Mouse (Mus musculus): ENCODE results near the gene Stpg3. TPM values are rescaled to one million over a fixed set of nuclear protein-coding genes. Genes with fewer than 3 reads are reported as not detected.

Gene Stpg3
- polyA plus RNA-seq, 1 experiment from 2014 or later: not detected

GRCm38 (mm10) chr2:25172629-25173028, 41.8 kb downstream of the Stpg3 start:
- Histone ChIP-seq H3K9me3 (replicated peaks) (no peaks in the 10 kb centered on the region), H3K4me2 (replicated peaks) (no peak overlapping the region), H3K9ac (no peak overlapping the region), H3K4me3 (no peak overlapping the region), H3K27me3 (peaks cover 3% of the 10 kb centered on the region; the same call in 1 of the 2 replicates), H3K4me1 (peaks cover 66% of the 10 kb centered on the region), H3K36me3 (no peaks in the 10 kb centered on the region), H3K27ac (no peak overlapping the region)
- 65% methylated on average over 8 of the region's 8 CpGs for WGBS
- no peak for ATAC-seq (ENCODE audit: low FRiP score)

GRCm38 (mm10) chr2:25171769-25172153, 42.7 kb downstream of the Stpg3 start:
- no peak overlapping the region for H3K27ac ChIP-seq
- H3K4me1 ChIP-seq: peaks cover 64% of the 10 kb centered on the region
- no peak for ATAC-seq (ENCODE audit: low FRiP score)
- no peak overlapping the region for H3K4me2 ChIP-seq (replicated peaks)
- no peaks in the 10 kb centered on the region for H3K9me3 ChIP-seq (replicated peaks)
- H3K27me3 ChIP-seq: 0 out of 2 replicates have a peak, but pooled peaks cover 3% of the 10 kb centered on the region
- H3K4me3 ChIP-seq: no peak overlapping the region
- 45% methylated on average over 1 of the region's 1 CpGs for WGBS
- no peak overlapping the region for H3K9ac ChIP-seq
- no peaks in the 10 kb centered on the region for H3K36me3 ChIP-seq

GRCm38 (mm10) chr2:25171101-25171768, 43.2 kb downstream of the Stpg3 start:
- H3K27ac ChIP-seq: no peak overlapping the region
- peaks cover 59% of the 10 kb centered on the region for H3K4me1 ChIP-seq
- 0 out of 2 replicates have a peak, but pooled peaks cover 3% of the 10 kb centered on the region for H3K27me3 ChIP-seq

GRCm38 (mm10) chr2:25170326-25171100, 43.9 kb downstream of the Stpg3 start:
- ATAC-seq (ENCODE audit: low FRiP score): no peak
- H3K4me3 ChIP-seq: no peak overlapping the region
- H3K9me3 ChIP-seq (replicated peaks): no peaks in the 10 kb centered on the region
- 0 out of 2 replicates have a peak, but pooled peaks cover 3% of the 10 kb centered on the region for H3K27me3 ChIP-seq
- peaks cover 52% of the 10 kb centered on the region for H3K4me1 ChIP-seq
- H3K4me2 ChIP-seq (replicated peaks): no peak overlapping the region
- 0 out of 2 replicates have a peak overlapping the region, but pooled peaks have one; percentile 57 for H3K27ac ChIP-seq
- H3K36me3 ChIP-seq: no peaks in the 10 kb centered on the region
- H3K9ac ChIP-seq: no peak overlapping the region
- 69% methylated on average over 10 of the region's 10 CpGs for WGBS

More at GRCm38 (mm10) chr2:25171101-25171768, 43.2 kb downstream of the Stpg3 start:
- WGBS: 77% methylated on average over 6 of the region's 6 CpGs
- H3K36me3 ChIP-seq: no peaks in the 10 kb centered on the region
- H3K9ac ChIP-seq: no peak overlapping the region
- H3K4me3 ChIP-seq: no peak overlapping the region
- no peak for ATAC-seq (ENCODE audit: low FRiP score)
- H3K4me2 ChIP-seq (replicated peaks): no peak overlapping the region
- H3K9me3 ChIP-seq (replicated peaks): no peaks in the 10 kb centered on the region

GRCm38 (mm10) chr2:25169778-25170177, 44.7 kb downstream of the Stpg3 start:
- no peak for ATAC-seq (ENCODE audit: low FRiP score)
- H3K27me3 ChIP-seq: no peaks in the 10 kb centered on the region
- no peaks in the 10 kb centered on the region for H3K9me3 ChIP-seq (replicated peaks)
- no peak overlapping the region for H3K4me3 ChIP-seq
- no peak overlapping the region for H3K4me2 ChIP-seq (replicated peaks)
- peak overlapping the region; percentile 57 for H3K27ac ChIP-seq
- H3K4me1 ChIP-seq: peaks cover 46% of the 10 kb centered on the region
- no peaks in the 10 kb centered on the region for H3K36me3 ChIP-seq
- 4% methylated on average over 5 of the region's 5 CpGs for WGBS
- H3K9ac ChIP-seq: no peak overlapping the region

DNA sequence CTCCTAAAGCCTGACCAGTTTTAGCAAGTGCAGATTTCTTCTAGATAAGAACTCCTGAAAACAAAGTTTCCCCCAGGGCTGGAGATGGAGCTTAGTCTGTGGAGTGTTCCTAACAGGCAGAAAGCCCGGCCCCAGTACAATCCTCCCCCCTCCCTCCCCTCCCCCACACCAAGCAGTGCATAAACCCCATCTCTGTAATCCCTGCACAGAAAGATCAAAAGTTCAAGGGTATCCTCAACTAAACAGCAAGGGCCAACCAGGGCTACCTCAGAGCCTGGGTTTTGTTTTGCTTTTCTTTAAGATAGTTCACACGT, 45.8 kb downstream of the Stpg3 start:
- Histone ChIP-seq H3K36me3 (no peaks in the 10 kb centered on the region), H3K9ac (peak overlapping the region; percentile 68; the same call in 1 of the 2 replicates), H3K4me3 (peak overlapping the region; percentile 41), H3K9me3 (replicated peaks) (no peaks in the 10 kb centered on the region), H3K4me2 (replicated peaks) (peak overlapping the region; percentile 87), H3K4me1 (peaks cover 55% of the 10 kb centered on the region), H3K27ac (peak overlapping the region; percentile 85), H3K27me3 (no peaks in the 10 kb centered on the region)
- ATAC-seq (ENCODE audit: low FRiP score): no peak; the same call in 1 of the 2 replicates
- 7% methylated on average over 2 of the region's 2 CpGs for WGBS

DNA sequence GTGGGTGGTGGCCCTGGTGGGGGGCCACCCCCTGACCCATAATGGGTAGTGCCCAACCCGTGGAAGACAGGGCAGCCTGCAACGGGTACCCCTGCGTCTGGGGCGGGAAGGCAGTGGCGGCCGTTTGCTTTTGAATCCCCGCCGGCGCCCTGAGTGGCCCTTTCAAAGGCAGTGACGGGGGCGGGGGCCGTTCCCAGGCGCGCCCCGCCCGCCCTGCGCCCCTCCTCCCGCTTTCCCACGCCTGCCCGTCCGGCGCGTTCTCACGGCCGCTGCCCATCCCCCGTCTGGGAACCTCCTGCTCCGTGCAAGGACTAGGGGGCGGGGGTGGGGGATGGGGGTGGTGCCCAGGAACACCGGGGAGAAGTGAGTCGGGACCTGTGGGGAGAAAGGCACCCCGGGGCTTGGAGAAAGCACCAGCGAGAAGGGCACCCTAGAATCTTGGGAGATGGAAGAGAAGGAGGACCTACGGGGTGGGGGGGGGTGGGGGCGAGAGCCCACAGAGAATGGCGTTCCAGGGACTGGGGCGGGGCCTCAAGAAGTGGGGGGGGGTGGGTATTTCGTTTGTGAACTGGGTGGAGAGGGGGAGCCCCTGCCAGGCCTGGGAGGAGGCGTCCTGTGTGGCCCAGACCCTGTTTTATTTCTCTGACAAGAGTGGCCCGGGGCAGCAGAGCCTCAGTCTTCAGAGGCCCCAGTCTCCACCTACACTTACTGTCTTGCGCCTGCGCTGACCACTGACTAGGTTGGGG, 46.3 kb downstream of the Stpg3 start:
- Histone ChIP-seq H3K9me3 (replicated peaks) (no peaks in the 10 kb centered on the region), H3K27me3 (no peaks in the 10 kb centered on the region), H3K27ac (peak overlapping the region; percentile 85), H3K4me2 (replicated peaks) (peak overlapping the region; percentile 87), H3K36me3 (no peaks in the 10 kb centered on the region), H3K9ac (peak overlapping the region; percentile 68), H3K4me3 (peak overlapping the region; percentile 41), H3K4me1 (peaks cover 60% of the 10 kb centered on the region)
- peak; percentile 79 for ATAC-seq (ENCODE audit: low FRiP score)
- WGBS: 0% methylated on average over 36 of the region's 41 CpGs

DNA sequence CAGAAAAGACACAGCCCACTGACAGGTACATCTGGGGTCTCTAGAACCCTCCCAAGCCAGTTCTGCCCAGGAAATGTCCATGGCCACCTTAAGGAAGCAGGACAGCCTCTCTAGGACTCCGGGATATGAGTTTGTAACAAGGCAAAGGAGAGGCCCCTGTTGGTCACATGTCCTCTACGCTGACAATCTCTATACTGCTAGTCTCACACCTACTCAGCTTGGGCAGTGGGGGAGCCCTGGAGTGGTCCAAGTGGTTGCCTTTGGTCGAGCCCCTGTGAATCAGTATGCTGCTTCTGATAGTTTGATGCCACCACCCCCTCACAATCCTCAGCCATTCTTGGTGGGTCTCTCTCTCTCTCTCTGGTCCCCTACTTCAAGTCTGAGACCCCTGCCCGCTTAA, 47.0 kb downstream of the Stpg3 start:
- H3K27me3 ChIP-seq: no peaks in the 10 kb centered on the region
- H3K36me3 ChIP-seq: no peaks in the 10 kb centered on the region
- ATAC-seq (ENCODE audit: low FRiP score): peak; percentile 29
- peak overlapping the region; percentile 41 for H3K4me3 ChIP-seq
- peak overlapping the region; percentile 68 for H3K9ac ChIP-seq
- H3K27ac ChIP-seq: peak overlapping the region; percentile 85
- peak overlapping the region; percentile 87 for H3K4me2 ChIP-seq (replicated peaks)
- WGBS: 13% methylated on average over 4 of the region's 4 CpGs
- no peaks in the 10 kb centered on the region for H3K9me3 ChIP-seq (replicated peaks)
- peaks cover 56% of the 10 kb centered on the region for H3K4me1 ChIP-seq

Other genes starting within 250 kb of the Stpg3 start
- gene Mrpl41, start 239.5 kb downstream of the Stpg3 start, polyA plus RNA-seq (2016; fragmentation: Nextera tagmentation; extraction: Ambion mirVana): 141 and 148 TPM in 2 replicates
- gene Pnpla7, start 238.6 kb downstream of the Stpg3 start, polyA plus RNA-seq (2016; fragmentation: Nextera tagmentation; extraction: Ambion mirVana): 3.8 and 5.0 TPM in 2 replicates
- gene Nsmf, start 160.3 kb downstream of the Stpg3 start, polyA plus RNA-seq (2016; fragmentation: Nextera tagmentation; extraction: Ambion mirVana): 108 and 115 TPM in 2 replicates
- gene Entpd8, start 134.3 kb downstream of the Stpg3 start, polyA plus RNA-seq (2016; fragmentation: Nextera tagmentation; extraction: Ambion mirVana): not detected in 2 replicates
- gene Noxa1, start 119.5 kb downstream of the Stpg3 start, polyA plus RNA-seq (2016; fragmentation: Nextera tagmentation; extraction: Ambion mirVana): 0.14 and 0.22 TPM in 2 replicates
- 70.9 and 76.4 TPM in 2 replicates for gene Nrarp, start 33.9 kb downstream of the Stpg3 start, polyA plus RNA-seq (2016; fragmentation: Nextera tagmentation; extraction: Ambion mirVana)
- 1.8 and 2.4 TPM in 2 replicates for gene Tor4a, start 17.8 kb downstream of the Stpg3 start, polyA plus RNA-seq (2016; fragmentation: Nextera tagmentation; extraction: Ambion mirVana)
- 107 and 117 TPM in 2 replicates for gene Nelfb, start 3.1 kb downstream of the Stpg3 start, polyA plus RNA-seq (2016; fragmentation: Nextera tagmentation; extraction: Ambion mirVana)
- 0.19 TPM in 1 of 2 replicates, not detected in the other for gene Fam166a, start 4.1 kb upstream of the Stpg3 start, polyA plus RNA-seq (2016; fragmentation: Nextera tagmentation; extraction: Ambion mirVana)
- 391 and 416 TPM in 2 replicates for gene Tubb4b, start 10.1 kb upstream of the Stpg3 start, polyA plus RNA-seq (2016; fragmentation: Nextera tagmentation; extraction: Ambion mirVana)
- not detected in 2 replicates for gene Slc34a3, start 19.7 kb upstream of the Stpg3 start, polyA plus RNA-seq (2016; fragmentation: Nextera tagmentation; extraction: Ambion mirVana)
- not detected in 2 replicates for gene Rnf224, start 22.1 kb upstream of the Stpg3 start, polyA plus RNA-seq (2016; fragmentation: Nextera tagmentation; extraction: Ambion mirVana)
- 37.8 and 40.5 TPM in 2 replicates for gene Rnf208, start 27.6 kb upstream of the Stpg3 start, polyA plus RNA-seq (2016; fragmentation: Nextera tagmentation; extraction: Ambion mirVana)
- not detected in 2 replicates for gene Cysrt1, start 27.8 kb upstream of the Stpg3 start, polyA plus RNA-seq (2016; fragmentation: Nextera tagmentation; extraction: Ambion mirVana)
- gene AL732309.1, start 32.2 kb upstream of the Stpg3 start, polyA plus RNA-seq (2016; fragmentation: Nextera tagmentation; extraction: Ambion mirVana): 3.5 and 6.2 TPM in 2 replicates
- 16.5 and 18.6 TPM in 2 replicates for gene Tmem203, start 40.8 kb upstream of the Stpg3 start, polyA plus RNA-seq (2016; fragmentation: Nextera tagmentation; extraction: Ambion mirVana)
- gene Tprn, start 48.0 kb upstream of the Stpg3 start, polyA plus RNA-seq (2016; fragmentation: Nextera tagmentation; extraction: Ambion mirVana): 13.2 and 14.9 TPM in 2 replicates
- gene Ssna1, start 57.8 kb upstream of the Stpg3 start, polyA plus RNA-seq (2016; fragmentation: Nextera tagmentation; extraction: Ambion mirVana): 195 and 201 TPM in 2 replicates
- 147 and 152 TPM in 2 replicates for gene Anapc2, start 57.8 kb upstream of the Stpg3 start, polyA plus RNA-seq (2016; fragmentation: Nextera tagmentation; extraction: Ambion mirVana)
- not detected in 2 replicates for gene Tmem210, start 73.5 kb upstream of the Stpg3 start, polyA plus RNA-seq (2016; fragmentation: Nextera tagmentation; extraction: Ambion mirVana)
- gene Lrrc26, start 75.3 kb upstream of the Stpg3 start, polyA plus RNA-seq (2016; fragmentation: Nextera tagmentation; extraction: Ambion mirVana): not detected in 2 replicates
- 6.3 and 6.9 TPM in 2 replicates for gene Grin1, start 104.5 kb upstream of the Stpg3 start, polyA plus RNA-seq (2016; fragmentation: Nextera tagmentation; extraction: Ambion mirVana)
- gene Man1b1, start 117.7 kb upstream of the Stpg3 start, polyA plus RNA-seq (2016; fragmentation: Nextera tagmentation; extraction: Ambion mirVana): 73.5 and 78.8 TPM in 2 replicates
- 21.9 and 23.5 TPM in 2 replicates for gene Dpp7, start 141.7 kb upstream of the Stpg3 start, polyA plus RNA-seq (2016; fragmentation: Nextera tagmentation; extraction: Ambion mirVana)
- gene Uap1l1, start 151.0 kb upstream of the Stpg3 start, polyA plus RNA-seq (2016; fragmentation: Nextera tagmentation; extraction: Ambion mirVana): 5.7 and 7.9 TPM in 2 replicates
- 31.9 and 41.4 TPM in 2 replicates for gene Sapcd2, start 157.7 kb upstream of the Stpg3 start, polyA plus RNA-seq (2016; fragmentation: Nextera tagmentation; extraction: Ambion mirVana)
- gene Entpd2, start 181.2 kb upstream of the Stpg3 start, polyA plus RNA-seq (2016; fragmentation: Nextera tagmentation; extraction: Ambion mirVana): 0.22 and 0.46 TPM in 2 replicates
- gene Npdc1, start 184.7 kb upstream of the Stpg3 start, polyA plus RNA-seq (2016; fragmentation: Nextera tagmentation; extraction: Ambion mirVana): 216 and 225 TPM in 2 replicates
- gene Fut7, start 208.6 kb upstream of the Stpg3 start, polyA plus RNA-seq (2016; fragmentation: Nextera tagmentation; extraction: Ambion mirVana): 0.53 TPM in 1 of 2 replicates, not detected in the other
- gene Abca2, start 214.1 kb upstream of the Stpg3 start, polyA plus RNA-seq (2016; fragmentation: Nextera tagmentation; extraction: Ambion mirVana): 10.1 and 10.6 TPM in 2 replicates
- gene Clic3, start 242.2 kb upstream of the Stpg3 start, polyA plus RNA-seq (2016; fragmentation: Nextera tagmentation; extraction: Ambion mirVana): 2.3 and 2.4 TPM in 2 replicates
- gene Paxx, start 246.5 kb upstream of the Stpg3 start, polyA plus RNA-seq (2016; fragmentation: Nextera tagmentation; extraction: Ambion mirVana): 41.6 and 49.4 TPM in 2 replicates

Measured in hindbrain, embryonic 12.5 days (tissue).